Mouse (Mus musculus) MEL (cell line): ENCODE data around the gene Parp11.

ENCODE experiments used
- CHD1 ChIP-seq: IDR thresholded peaks from 2 replicates; pipeline ENCODE4 v1.6.1; 2012; ENCODE audit warnings: low read depth, mild to moderate bottlenecking, inconsistent platforms, low read length, improper control_type of control experiment
- CHD2 ChIP-seq: IDR thresholded peaks from 2 replicates; pipeline ENCODE4 v1.6.1; 2011; ENCODE audit warnings: low read length, improper control_type of control experiment
- CTCF ChIP-seq, 3 experiments: IDR thresholded peaks in 2 of 3; conservative IDR thresholded peaks in 1 of 3; 2 replicates each; pipeline ENCODE4 v1.5.1; 2011 to 2012; ENCODE audit warnings: low read length in 3 of 3, low read depth in 2 of 3, mild to moderate bottlenecking in 2 of 3, improper control_type of control experiment in 1 of 3, inconsistent platforms in 1 of 3, mixed read lengths in 1 of 3, moderate library complexity in 1 of 3; ENCODE audit not compliant: control insufficient read depth in 1 of 3, insufficient read depth in 1 of 3, poor library complexity in 1 of 3, severe bottlenecking in 1 of 3
- KAT2A ChIP-seq: conservative IDR thresholded peaks from 2 replicates; pipeline ENCODE4 v1.6.1; 2012; ENCODE audit warnings: low read depth, low read length, improper control_type of control experiment, inconsistent platforms
- NRF1 ChIP-seq: IDR thresholded peaks from 2 replicates; pipeline ENCODE4 v1.6.1; 2014; ENCODE audit warnings: low read depth, mild to moderate bottlenecking, inconsistent platforms, low read length, improper control_type of control experiment, moderate library complexity; ENCODE audit not compliant: poor library complexity, insufficient read depth, severe bottlenecking
- POLR2A ChIP-seq, 2 experiments: IDR thresholded peaks; 2 replicates each; pipeline ENCODE4 v1.6.1; 2011 to 2012; ENCODE audit warnings: low read length in 2 of 2, mild to moderate bottlenecking in 2 of 2, control low read depth in 1 of 2, improper control_type of control experiment in 1 of 2, low read depth in 1 of 2, moderate library complexity in 1 of 2; ENCODE audit not compliant: control insufficient read depth in 1 of 2, insufficient read depth in 1 of 2, poor library complexity in 1 of 2
- POLR2AphosphoS2 ChIP-seq: IDR thresholded peaks from 2 replicates; pipeline ENCODE4 v1.6.1; 2011; ENCODE audit warnings: low read length, improper control_type of control experiment
- USF1 ChIP-seq: IDR thresholded peaks from 2 replicates; pipeline ENCODE4 v1.6.1; 2014; ENCODE audit warnings: low read depth, mild to moderate bottlenecking, inconsistent platforms, low read length, improper control_type of control experiment, moderate library complexity

- TF ChIP-seq USF1: no peak
- TF ChIP-seq KAT2A: no peak
- no peak for TF ChIP-seq CTCF (IDR thresholded peaks at IDR 0.05 in 2 of 3, conservative IDR thresholded peaks at IDR 0.05 in 1 of 3; ENCODE audit: control insufficient read depth in 1 of 3, insufficient read depth in 1 of 3, low read depth in 2 of 3, low read length in 3 of 3, poor library complexity in 1 of 3, severe bottlenecking in 1 of 3)
- no peak for TF ChIP-seq POLR2A (IDR thresholded peaks at IDR 0.05; ENCODE audit: control insufficient read depth in 1 of 2, insufficient read depth in 1 of 2, low read depth in 1 of 2, low read length in 2 of 2, poor library complexity in 1 of 2)
- no peak for TF ChIP-seq NRF1
- TF ChIP-seq CHD2: no peak
- no peak for TF ChIP-seq CHD1
- TF ChIP-seq POLR2AphosphoS2: no peak
Observed at GRCm38 (mm10) chr6:127434648-127434984, 12.0 kb upstream of the Parp11 start.
